Mouse (Mus musculus): ENCODE results near the gene Aph1a. TPM values are rescaled to one million over a fixed set of nuclear protein-coding genes. Genes with fewer than 3 reads are reported as not detected.
"Not testable (repeated sequence)": the region's sequence is repeated elsewhere in the genome, so short reads cannot be mapped to it uniquely, and the experiment has no call there.

The Aph1a gene
- 10 to 100 TPM; 68.2 to 72.9 TPM for total RNA-seq (2021)
- long read RNA-seq, experiment 1, transcript Aph1a-202 (7 exons, 1,601 nt): major isoform, 16 of 43 reads
- long read RNA-seq, experiment 1, transcript Aph1a-201 (6 exons, 2,863 nt): minor isoform, 10 of 43 reads
- long read RNA-seq, experiment 1, partial matches to known transcripts: 12 of 43 reads
- long read RNA-seq, experiment 1, other reads (novel, unspliced or antisense): 5 of 43 reads
- long read RNA-seq, experiment 2, transcript Aph1a-202 (7 exons, 1,601 nt): major isoform, 5 of 25 reads
- long read RNA-seq, experiment 2, partial matches to known transcripts: 5 of 25 reads
- long read RNA-seq, experiment 2, other reads (novel, unspliced or antisense): 10 of 25 reads

- peak; percentile 91 to 96 for DNase-seq (ENCODE audit: extremely low spot score in 1 of 2, low spot score in 2 of 2)
- H3K27ac ChIP-seq: peak within 1 kb of the TSS; percentile 89
- intact Hi-C loops (cut with DNase I): not testable (repeated sequence)
These were observed at the start of gene Aph1a for GRCm38 (mm10) chr3:95893606-95894316. Aph1a (plus strand) TSS chr3:95893969.

GRCm38 (mm10) chr3:95850611-95851010 lies 43.2 kb upstream of the Aph1a start:
- intact Hi-C loops (cut with DNase I): no loop called here
- DNase-seq (ENCODE audit: extremely low spot score in 1 of 2, low spot score in 2 of 2): no peak
- H3K27ac ChIP-seq: no peak overlapping the region
- no peak overlapping the region for H3K4me3 ChIP-seq
- no peak for TF ChIP-seq CTCF (IDR thresholded peaks at IDR 0.05)

More at GRCm38 (mm10) chr3:95893606-95894316, at the start of gene Aph1a:
- H3K4me3 ChIP-seq: peak within 1 kb of the TSS; percentile 91

- no peak for DNase-seq (ENCODE audit: extremely low spot score in 1 of 2, low spot score in 2 of 2)
- no peak overlapping the region for H3K4me3 ChIP-seq
- no peak for TF ChIP-seq CTCF (IDR thresholded peaks at IDR 0.05)
- intact Hi-C loops (cut with DNase I): no loop called here
- H3K27ac ChIP-seq: no peak overlapping the region
These were observed 42.5 kb upstream of the Aph1a start for GRCm38 (mm10) chr3:95851317-95851716.

GRCm38 (mm10) chr3:95855502-95856089 lies 38.2 kb upstream of the Aph1a start, which contains the start of gene Prpf3:
Prpf3 (minus strand) TSS chr3:95855885.
- intact Hi-C loops (cut with DNase I): loop anchor here (5.0 kb wide), 1 partner anchor 197 kb away; no protein-coding TSS in a partner anchor
- Histone ChIP-seq H3K4me3 (peak within 1 kb of the TSS; percentile 87), H3K27ac (peak within 1 kb of the TSS; percentile 81)
- peak; percentile 94 to 95 for DNase-seq (ENCODE audit: extremely low spot score in 1 of 2, low spot score in 2 of 2)
- peak; percentile 5; the same call in 1 of the 2 replicates for TF ChIP-seq CTCF (IDR thresholded peaks at IDR 0.05)

GRCm38 (mm10) chr3:95856115-95856514 lies 37.7 kb upstream of the Aph1a start:
- intact Hi-C loops (cut with DNase I): loop anchor here (5.0 kb wide), 1 partner anchor 196 kb away; no protein-coding TSS in a partner anchor
- H3K27ac ChIP-seq: peak overlapping the region; percentile 81
- H3K4me3 ChIP-seq: peak overlapping the region; percentile 87
- DNase-seq (ENCODE audit: extremely low spot score in 1 of 2, low spot score in 2 of 2): no peak
- TF ChIP-seq CTCF (IDR thresholded peaks at IDR 0.05): no peak

GRCm38 (mm10) chr3:95857050-95857449 lies 36.7 kb upstream of the Aph1a start:
- not testable (repeated sequence) for DNase-seq (ENCODE audit: extremely low spot score in 1 of 2, low spot score in 2 of 2)
- intact Hi-C loops (cut with DNase I): loop anchor here (5.0 kb wide), 1 partner anchor 195 kb away; no protein-coding TSS in a partner anchor

GRCm38 (mm10) chr3:95858278-95858677 lies 35.5 kb upstream of the Aph1a start:
- not testable (repeated sequence) for H3K4me3 ChIP-seq; DNase-seq (ENCODE audit: extremely low spot score in 1 of 2, low spot score in 2 of 2); H3K27ac ChIP-seq
- intact Hi-C loops (cut with DNase I): loop anchor here (5.0 kb wide), 1 partner anchor 194 kb away; no protein-coding TSS in a partner anchor

More at GRCm38 (mm10) chr3:95857050-95857449, 36.7 kb upstream of the Aph1a start:
- not testable (repeated sequence) for H3K27ac ChIP-seq, H3K4me3 ChIP-seq

GRCm38 (mm10) chr3:95860323-95860722 lies 33.4 kb upstream of the Aph1a start:
- no peak for DNase-seq (ENCODE audit: extremely low spot score in 1 of 2, low spot score in 2 of 2)
- Histone ChIP-seq H3K27ac (no peak overlapping the region), H3K4me3 (no peak overlapping the region)
- TF ChIP-seq CTCF (IDR thresholded peaks at IDR 0.05): peak; percentile 31
- intact Hi-C loops (cut with DNase I): no loop called here

- H3K27ac ChIP-seq: no peak overlapping the region
- no peak overlapping the region for H3K4me3 ChIP-seq
- TF ChIP-seq CTCF (IDR thresholded peaks at IDR 0.05): peak; percentile 39
- intact Hi-C loops (cut with DNase I): no loop called here
- no peak for DNase-seq (ENCODE audit: extremely low spot score in 1 of 2, low spot score in 2 of 2)
These were observed 32.6 kb upstream of the Aph1a start for GRCm38 (mm10) chr3:95861216-95861615.

- DNase-seq (ENCODE audit: extremely low spot score in 1 of 2, low spot score in 2 of 2): peak; percentile 46 to 47
- no peak overlapping the region for H3K27ac ChIP-seq
- peak; percentile 70 for TF ChIP-seq CTCF (IDR thresholded peaks at IDR 0.05)
- intact Hi-C loops (cut with DNase I): loop anchor here (2.0 kb wide), 1 partner anchor 45 kb away; no protein-coding TSS in a partner anchor
- no peak overlapping the region for H3K4me3 ChIP-seq
These were observed 32.0 kb upstream of the Aph1a start for GRCm38 (mm10) chr3:95861796-95862195.

- intact Hi-C loops (cut with DNase I): loop anchor here (2.0 kb wide), 1 partner anchor 43 kb away; no protein-coding TSS in a partner anchor
- TF ChIP-seq CTCF (IDR thresholded peaks at IDR 0.05): no peak
These were observed 30.2 kb upstream of the Aph1a start for GRCm38 (mm10) chr3:95863578-95863977.

More at GRCm38 (mm10) chr3:95863578-95863977, 30.2 kb upstream of the Aph1a start:
- DNase-seq (ENCODE audit: extremely low spot score in 1 of 2, low spot score in 2 of 2): no peak
- H3K27ac ChIP-seq: no peak overlapping the region
- no peak overlapping the region for H3K4me3 ChIP-seq

All from left cerebral cortex, adult 2 months (tissue).